Mouse (Mus musculus) hindbrain, embryonic 15.5 days (tissue): ENCODE results near the gene Pgm2l1. TPM values are rescaled to one million over a fixed set of nuclear protein-coding genes. Genes with fewer than 3 reads are reported as not detected.
"Not testable (repeated sequence)": the region's sequence is repeated elsewhere in the genome, so short reads cannot be mapped to it uniquely, and the experiment has no call there.

Experiments
- ATAC-seq: fragments of 200-750 bp; cut with Nextera tagmentation; 2 replicates; pipeline ENCODE4 v1.8.0; 2017; ENCODE audit warnings: low read depth, moderate number of reproducible peaks, moderate TSS enrichment; ENCODE audit not compliant: low FRiP score
- H3K27ac ChIP-seq: fragments of 300-500 bp; sonication (generic); replicated peaks from 2 replicates; pipeline ENCODE4 v1.5.1; 2015; ENCODE audit warnings: mild to moderate bottlenecking, inconsistent platforms
- H3K27me3 ChIP-seq: fragments of 300-500 bp; sonication (generic); 2 replicates; pipeline ENCODE4 v1.6.1; 2015; ENCODE audit warnings: control low read depth, inconsistent platforms
- H3K36me3 ChIP-seq: fragments of 300-500 bp; sonication (generic); 2 replicates; pipeline ENCODE4 v1.6.1; 2015; ENCODE audit warnings: control low read depth, inconsistent platforms
- H3K4me1 ChIP-seq: fragments of 300-500 bp; sonication (generic); replicated peaks from 2 replicates; pipeline ENCODE4 v1.6.1; 2015; ENCODE audit warnings: control low read depth, inconsistent platforms
- H3K4me2 ChIP-seq: fragments of 300-500 bp; sonication (generic); 2 replicates; pipeline ENCODE4 v1.6.1; 2015; ENCODE audit warnings: moderate library complexity, mild to moderate bottlenecking, inconsistent platforms
- H3K4me3 ChIP-seq: fragments of 300-500 bp; sonication (generic); 2 replicates; pipeline ENCODE4 v1.5.1; 2015; ENCODE audit warnings: mild to moderate bottlenecking, inconsistent platforms
- H3K9ac ChIP-seq: fragments of 300-500 bp; sonication (generic); 2 replicates; pipeline ENCODE4 v1.6.1; 2015; ENCODE audit warnings: inconsistent platforms
- H3K9me3 ChIP-seq: fragments of 300-500 bp; sonication (generic); 2 replicates; pipeline ENCODE4 v1.6.1; 2016; ENCODE audit warnings: control low read depth, inconsistent platforms
- WGBS: fragments of 180-500 bp; shearing (Covaris S2); methylation state at CpG from one replicate; pipeline ENCODE4 v1.1.7; 2015; 5-methylcytosine and 5-hydroxymethylcytosine counted together
- polyA plus RNA-seq: library from polyadenylated mRNA; unstranded; fragments of >200 nt; fragmentation: Nextera tagmentation; extraction: Ambion mirVana; gene quantifications from 2 replicates; pipeline ENCODE4 v1.2.1, GENCODE M21; 2015

Gene Pgm2l1
- polyA plus RNA-seq, 1 experiment from 2014 or later = 24.8 TPM

DNA sequence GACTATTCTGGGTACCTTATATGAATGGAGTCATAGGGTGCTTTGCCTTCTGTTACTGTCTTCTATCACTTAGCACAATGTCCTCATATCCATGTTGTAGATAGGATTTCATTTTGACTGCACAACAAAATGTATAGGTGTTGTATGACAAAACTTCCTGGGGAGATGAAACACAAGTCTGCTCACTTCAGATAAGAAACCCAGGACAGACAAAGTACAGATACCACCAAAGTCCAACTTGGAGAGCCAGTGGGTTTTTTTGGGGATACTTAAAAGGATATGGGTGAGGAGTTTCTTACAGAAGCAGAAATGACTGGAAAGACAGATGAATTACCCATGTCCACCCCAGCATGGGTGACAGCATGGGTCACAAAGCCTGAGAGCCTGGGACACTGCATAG is 6.5 kb downstream of the Pgm2l1 start:
- Histone ChIP-seq H3K4me1 (peaks cover 19% of the 10 kb centered on the region), H3K27me3 (no peaks in the 10 kb centered on the region), H3K9me3 (no peaks in the 10 kb centered on the region), H3K9ac (no peak overlapping the region), H3K4me2 (no peak overlapping the region), H3K36me3 (no peaks in the 10 kb centered on the region), H3K4me3 (no peak overlapping the region), H3K27ac (no peak overlapping the region)
- no peak for ATAC-seq

DNA sequence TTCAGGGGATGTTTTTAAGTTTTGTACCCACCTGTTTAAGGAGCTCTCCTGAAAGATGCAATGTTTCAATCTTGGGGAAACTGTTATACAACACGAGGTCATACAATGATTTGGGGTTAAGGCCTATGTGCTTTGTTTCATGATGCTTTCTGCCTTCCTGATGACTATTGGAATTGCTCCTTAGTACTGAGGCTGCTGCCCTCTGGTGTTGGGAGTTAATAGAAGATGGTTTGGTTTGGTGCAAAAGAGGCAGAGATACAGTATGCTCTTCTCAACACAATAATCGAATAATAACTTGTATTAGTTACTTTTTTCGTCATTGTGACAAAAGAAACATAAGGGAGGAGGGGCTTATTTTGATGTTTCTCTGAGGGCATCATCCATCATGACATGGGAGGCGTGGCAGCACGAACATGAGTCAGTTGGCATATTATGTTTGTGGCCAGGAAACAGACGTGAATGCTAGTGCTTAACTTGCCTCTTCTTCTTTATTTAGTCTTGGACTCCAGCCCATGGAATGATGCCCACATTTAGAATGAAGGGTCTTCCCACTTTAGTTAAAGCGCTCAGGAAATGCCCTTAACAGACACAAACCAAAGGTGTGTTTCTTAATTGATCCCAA is 7.2 kb downstream of the Pgm2l1 start:
- 60% methylated on average over 7 of the region's 7 CpGs for WGBS
- ATAC-seq = no peak

DNA sequence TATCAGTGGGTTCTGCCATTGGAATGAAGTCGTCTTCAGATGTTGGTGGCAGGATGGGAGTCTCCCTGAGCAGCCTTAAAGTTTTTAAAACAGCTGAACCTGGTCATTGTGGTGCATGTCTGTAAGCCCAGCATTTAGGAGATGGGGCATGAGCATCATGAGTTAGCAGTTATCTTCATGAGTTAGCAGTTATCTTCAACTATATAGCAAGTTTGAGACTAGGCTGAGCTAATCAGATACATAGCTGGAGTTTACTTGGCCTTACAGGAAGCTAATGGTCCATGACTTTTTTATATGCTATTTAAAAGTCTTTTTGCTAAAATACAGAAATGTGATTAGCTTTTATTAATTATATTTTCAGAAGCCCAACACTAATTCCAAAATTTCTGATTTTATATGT is 11.1 kb downstream of the Pgm2l1 start:
- Histone ChIP-seq H3K4me2 (no peak overlapping the region), H3K4me1 (no peaks in the 10 kb centered on the region), H3K36me3 (no peaks in the 10 kb centered on the region), H3K9ac (no peak overlapping the region), H3K4me3 (no peak overlapping the region), H3K27me3 (no peaks in the 10 kb centered on the region), H3K27ac (no peak overlapping the region), H3K9me3 (no peaks in the 10 kb centered on the region)
- WGBS = 89% methylated on average over 1 of the region's 1 CpGs
- no peak for ATAC-seq

More for the DNA sequence above, 7.2 kb downstream of the Pgm2l1 start:
- Histone ChIP-seq H3K4me1 (peaks cover 14% of the 10 kb centered on the region; the same call in 1 of the 2 replicates), H3K36me3 (no peaks in the 10 kb centered on the region), H3K27me3 (no peaks in the 10 kb centered on the region), H3K9ac (no peak overlapping the region), H3K9me3 (no peaks in the 10 kb centered on the region), H3K27ac (no peak overlapping the region), H3K4me3 (no peak overlapping the region), H3K4me2 (no peak overlapping the region)

DNA sequence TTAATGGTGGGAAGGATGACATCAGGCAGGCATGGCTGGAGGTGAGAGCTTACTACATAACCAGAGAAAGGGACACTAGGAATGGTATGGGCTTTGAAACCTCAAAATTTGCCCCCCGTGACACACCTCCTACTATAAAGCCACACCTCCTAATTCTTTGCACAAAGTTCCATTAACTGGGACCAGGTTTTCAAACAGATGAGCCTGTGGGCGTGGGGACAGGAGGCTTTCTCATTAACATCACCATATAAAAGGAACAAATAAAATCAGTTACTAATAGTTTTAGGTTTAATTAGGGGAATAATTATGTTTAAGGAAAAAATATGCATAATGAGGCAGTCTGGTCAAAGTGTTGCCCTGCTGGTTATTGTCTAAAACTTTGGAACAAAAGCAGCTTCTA is 13.4 kb downstream of the Pgm2l1 start:
- Histone ChIP-seq H3K36me3 (no peaks in the 10 kb centered on the region), H3K4me1 (no peaks in the 10 kb centered on the region), H3K27me3 (no peaks in the 10 kb centered on the region), H3K9ac (no peak overlapping the region), H3K4me3 (no peak overlapping the region), H3K27ac (no peak overlapping the region), H3K9me3 (no peaks in the 10 kb centered on the region), H3K4me2 (no peak overlapping the region)
- no peak for ATAC-seq
- 87% methylated on average over 2 of the region's 2 CpGs for WGBS

DNA sequence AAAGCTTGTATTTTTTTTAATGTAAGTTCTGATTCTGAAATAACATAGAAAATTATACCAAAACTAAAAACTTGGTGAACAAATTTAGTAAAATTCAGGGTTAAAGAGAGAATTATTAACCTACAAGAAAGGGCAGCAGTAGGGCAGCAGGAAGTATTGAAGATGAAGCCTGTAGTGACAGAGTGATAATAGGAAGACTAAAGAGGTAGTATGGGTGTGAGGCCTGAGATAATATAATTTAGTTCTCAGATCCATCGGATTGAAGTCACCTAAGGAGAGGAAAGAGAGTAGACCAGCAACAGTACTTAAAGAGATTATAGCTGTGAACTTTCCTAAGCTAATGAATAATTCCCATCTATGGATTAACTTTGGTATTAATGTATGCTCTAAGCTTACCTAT is 15.8 kb downstream of the Pgm2l1 start:
- Histone ChIP-seq H3K9ac (no peak overlapping the region), H3K36me3 (no peaks in the 10 kb centered on the region), H3K9me3 (no peaks in the 10 kb centered on the region), H3K27me3 (no peaks in the 10 kb centered on the region), H3K4me2 (no peak overlapping the region), H3K4me3 (no peak overlapping the region), H3K4me1 (no peaks in the 10 kb centered on the region), H3K27ac (no peak overlapping the region)
- ATAC-seq = no peak
- 90% methylated on average over 1 of the region's 1 CpGs for WGBS

DNA sequence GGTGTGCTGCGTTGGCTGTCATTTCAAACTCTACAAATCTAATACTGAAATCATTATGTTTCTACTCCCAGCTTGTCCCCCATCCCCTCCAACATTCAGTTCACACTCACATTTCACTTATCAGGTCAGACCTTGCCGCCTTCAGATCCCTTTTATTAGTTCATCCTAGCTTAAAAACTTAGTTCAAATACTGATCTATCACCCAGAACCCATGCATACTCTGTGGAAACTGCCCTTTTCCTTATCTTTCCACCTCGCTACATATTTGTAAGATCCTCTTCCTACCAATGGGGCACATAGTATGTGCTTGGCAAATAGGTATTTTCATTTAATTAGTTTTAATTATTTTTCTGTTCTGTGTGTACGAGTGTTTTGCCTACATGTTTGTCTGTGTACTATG is 17.0 kb downstream of the Pgm2l1 start:
- no peak for ATAC-seq
- H3K27ac ChIP-seq = no peak overlapping the region
- H3K4me2 ChIP-seq = no peak overlapping the region
- 95% methylated on average over 4 of the region's 4 CpGs for WGBS
- H3K4me1 ChIP-seq = no peaks in the 10 kb centered on the region
- H3K9me3 ChIP-seq = no peaks in the 10 kb centered on the region
- no peak overlapping the region for H3K9ac ChIP-seq
- no peaks in the 10 kb centered on the region for H3K36me3 ChIP-seq
- no peaks in the 10 kb centered on the region for H3K27me3 ChIP-seq
- no peak overlapping the region for H3K4me3 ChIP-seq

DNA sequence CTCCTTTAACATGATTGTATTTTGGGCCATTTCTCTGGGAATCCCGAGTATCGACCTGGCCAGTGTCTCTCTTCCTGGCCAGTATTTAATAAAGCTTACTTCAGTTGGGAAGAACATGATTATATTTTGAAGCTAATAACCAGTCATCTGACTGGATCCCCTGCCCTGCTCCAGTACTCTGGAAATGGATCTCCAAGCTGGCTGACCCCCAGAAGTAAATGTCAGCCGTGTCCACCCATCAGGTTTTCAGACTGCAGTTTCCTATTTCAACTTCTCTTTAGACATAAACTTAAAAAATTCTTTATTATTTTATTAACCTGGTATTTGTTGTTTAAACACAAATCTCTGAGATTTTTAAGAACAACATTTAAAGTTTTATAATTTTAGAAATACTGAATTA is 18.0 kb downstream of the Pgm2l1 start:
- ATAC-seq = no peak
- H3K4me3 ChIP-seq = no peak overlapping the region
- H3K36me3 ChIP-seq = 0 out of 2 replicates have a peak, but pooled peaks cover 1% of the 10 kb centered on the region
- no peak overlapping the region for H3K27ac ChIP-seq
- H3K9me3 ChIP-seq = no peaks in the 10 kb centered on the region
- H3K4me1 ChIP-seq = no peaks in the 10 kb centered on the region
- no peak overlapping the region for H3K9ac ChIP-seq
- no peaks in the 10 kb centered on the region for H3K27me3 ChIP-seq
- 89% methylated on average over 3 of the region's 3 CpGs for WGBS
- H3K4me2 ChIP-seq = no peak overlapping the region

DNA sequence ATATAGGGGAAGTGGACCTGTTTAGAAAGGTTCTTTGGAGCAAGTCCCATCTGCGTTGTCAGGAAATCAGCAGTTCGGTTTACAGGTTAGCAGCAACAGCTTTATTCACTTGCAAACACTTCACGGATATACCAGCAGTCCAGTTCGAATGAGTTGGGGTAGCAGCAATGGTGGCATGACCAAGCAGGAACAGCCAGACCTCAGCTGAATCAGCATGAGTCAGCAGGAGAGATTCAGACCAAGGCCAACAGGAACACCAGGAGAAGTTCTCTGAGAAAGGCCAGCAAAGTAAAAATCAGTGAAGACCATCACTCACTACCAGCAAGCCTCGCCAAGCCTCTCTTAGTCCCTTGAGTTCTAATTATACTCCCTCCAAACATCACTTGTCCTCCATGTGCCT is 23.5 kb downstream of the Pgm2l1 start:
- Histone ChIP-seq H3K4me1 (no peaks in the 10 kb centered on the region), H3K27me3 (no peaks in the 10 kb centered on the region), H3K36me3 (peaks cover 40% of the 10 kb centered on the region), H3K4me3 (no peak overlapping the region), H3K9me3 (no peaks in the 10 kb centered on the region), H3K9ac (no peak overlapping the region), H3K27ac (no peak overlapping the region), H3K4me2 (no peak overlapping the region)
- ATAC-seq = no peak
- 96% methylated on average over 5 of the region's 5 CpGs for WGBS

DNA sequence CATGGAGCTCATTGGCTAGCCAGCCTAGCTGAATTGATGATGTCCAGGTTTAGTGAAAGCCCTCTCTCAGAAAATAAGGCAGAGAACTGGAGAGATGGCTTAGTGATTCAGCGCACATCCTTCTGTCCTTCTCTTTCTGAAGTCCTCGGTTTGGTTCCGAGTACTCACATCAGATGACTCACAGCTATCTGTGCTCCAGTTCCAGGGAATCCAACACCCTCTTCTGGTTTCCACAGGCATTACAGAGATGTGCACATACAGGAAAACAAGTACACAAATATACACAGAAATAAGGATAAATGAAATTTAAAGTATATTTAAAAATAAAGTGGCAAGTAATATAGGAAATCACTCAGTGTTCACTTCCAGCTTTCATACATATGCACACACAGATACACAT is 35.2 kb downstream of the Pgm2l1 start:
- ATAC-seq = no peak
- 87% methylated on average over 3 of the region's 3 CpGs for WGBS

DNA sequence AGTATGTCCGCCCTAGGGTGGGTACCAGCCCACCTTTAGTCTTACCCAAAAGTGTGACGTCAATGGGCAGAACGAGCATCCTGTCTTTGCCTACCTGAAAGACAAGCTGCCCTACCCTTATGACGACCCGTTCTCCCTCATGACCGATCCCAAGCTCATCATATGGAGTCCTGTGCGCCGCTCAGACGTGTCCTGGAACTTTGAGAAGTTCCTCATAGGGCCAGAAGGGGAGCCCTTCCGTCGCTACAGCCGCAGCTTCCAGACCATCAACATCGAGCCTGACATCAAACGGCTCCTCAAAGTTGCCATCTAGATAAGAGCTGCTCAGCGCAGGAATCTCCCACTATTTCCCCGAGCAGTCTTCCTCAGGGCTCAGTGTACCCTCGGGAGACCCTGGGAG is 37.7 kb downstream of the Pgm2l1 start:
- H3K4me3 ChIP-seq, H3K4me1 ChIP-seq: not testable (repeated sequence)
- H3K36me3 ChIP-seq = peaks cover 49% of the 10 kb centered on the region

More for the DNA sequence above, 35.2 kb downstream of the Pgm2l1 start:
- Histone ChIP-seq H3K9me3 (no peaks in the 10 kb centered on the region), H3K4me2 (no peak overlapping the region), H3K27ac (no peak overlapping the region), H3K4me3 (no peak overlapping the region), H3K36me3 (peaks cover 39% of the 10 kb centered on the region), H3K27me3 (no peaks in the 10 kb centered on the region), H3K4me1 (no peaks in the 10 kb centered on the region), H3K9ac (no peak overlapping the region)

DNA sequence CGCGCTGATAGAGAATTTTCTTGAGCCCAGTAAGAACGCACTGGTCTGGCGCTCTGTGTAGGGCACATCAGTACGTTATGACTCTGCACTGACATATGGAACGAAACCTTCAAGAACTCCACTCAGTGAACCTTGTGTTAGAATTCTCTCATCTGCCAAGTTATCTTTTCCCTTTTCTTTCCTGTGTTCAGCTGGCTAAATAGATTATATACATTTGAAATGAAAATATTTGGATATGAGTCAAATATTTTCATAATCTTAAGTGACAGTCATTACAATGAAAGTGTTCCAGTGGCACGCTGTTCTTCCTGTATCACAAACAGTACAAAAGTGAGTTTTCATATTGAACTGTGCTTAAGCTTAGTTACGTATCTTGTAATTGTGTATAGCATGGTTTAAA is 45.2 kb downstream of the Pgm2l1 start:
- WGBS = 91% methylated on average over 8 of the region's 8 CpGs
- H3K4me2 ChIP-seq = no peak overlapping the region
- peaks cover 32% of the 10 kb centered on the region for H3K36me3 ChIP-seq
- H3K9ac ChIP-seq = no peak overlapping the region
- no peak overlapping the region for H3K27ac ChIP-seq
- no peaks in the 10 kb centered on the region for H3K27me3 ChIP-seq
- no peak overlapping the region for H3K4me3 ChIP-seq
- H3K9me3 ChIP-seq = no peaks in the 10 kb centered on the region
- ATAC-seq = no peak
- H3K4me1 ChIP-seq = no peaks in the 10 kb centered on the region

More for the DNA sequence above, 37.7 kb downstream of the Pgm2l1 start:
- not testable (repeated sequence) for H3K9ac ChIP-seq, ATAC-seq, H3K9me3 ChIP-seq, H3K27ac ChIP-seq, H3K27me3 ChIP-seq, H3K4me2 ChIP-seq
- 59% methylated on average over 16 of the region's 17 CpGs for WGBS

DNA sequence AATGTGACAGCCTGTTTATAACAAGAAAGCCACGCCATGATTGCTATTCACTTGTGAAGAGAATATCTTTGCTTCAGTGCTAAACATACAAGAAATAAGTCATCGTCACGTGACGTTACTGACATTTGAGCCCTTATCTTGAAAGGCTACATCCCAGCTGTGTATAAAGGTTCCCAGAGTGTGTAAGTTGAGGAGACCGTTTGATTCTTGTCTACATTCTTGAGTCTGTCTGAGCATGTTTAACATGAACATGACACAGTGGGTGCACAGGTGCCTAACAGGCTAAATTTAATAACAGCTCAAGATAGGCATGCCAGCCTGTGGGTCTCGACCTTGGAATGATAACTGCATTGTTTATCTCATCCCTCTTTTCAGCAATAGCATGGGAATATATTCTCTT is 47.3 kb downstream of the Pgm2l1 start:
- WGBS = 88% methylated on average over 6 of the region's 6 CpGs
- H3K27ac ChIP-seq = no peak overlapping the region
- ATAC-seq = no peak
- no peaks in the 10 kb centered on the region for H3K27me3 ChIP-seq
- H3K4me3 ChIP-seq = no peak overlapping the region
- no peak overlapping the region for H3K9ac ChIP-seq
- peaks cover 20% of the 10 kb centered on the region for H3K36me3 ChIP-seq
- H3K4me2 ChIP-seq = no peak overlapping the region
- no peaks in the 10 kb centered on the region for H3K9me3 ChIP-seq
- H3K4me1 ChIP-seq = no peaks in the 10 kb centered on the region

DNA sequence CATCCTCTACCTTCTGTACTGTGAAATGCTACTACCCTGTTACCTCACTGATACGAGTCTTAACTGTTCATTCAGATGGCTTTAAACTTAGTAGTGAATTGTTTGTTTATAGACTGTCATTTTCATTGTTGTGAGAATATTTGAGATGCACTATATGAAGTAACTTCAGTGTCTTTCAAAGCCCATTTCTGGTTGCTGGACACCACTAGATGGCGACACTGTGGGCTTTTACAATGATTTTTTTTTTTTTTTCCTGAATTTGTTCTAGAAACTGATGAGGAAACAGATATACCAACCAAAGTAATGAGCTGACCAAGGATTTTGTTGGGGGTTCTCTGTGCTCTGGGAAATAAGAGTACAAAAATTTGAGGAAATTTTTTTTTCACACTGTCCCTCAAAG is 49.2 kb downstream of the Pgm2l1 start:
- Histone ChIP-seq H3K36me3 (peaks cover 11% of the 10 kb centered on the region), H3K27me3 (no peaks in the 10 kb centered on the region), H3K4me3 (no peak overlapping the region), H3K4me1 (no peaks in the 10 kb centered on the region), H3K9ac (no peak overlapping the region), H3K9me3 (no peaks in the 10 kb centered on the region), H3K4me2 (no peak overlapping the region), H3K27ac (no peak overlapping the region)
- ATAC-seq = no peak
- WGBS = 51% methylated on average over 2 of the region's 2 CpGs
